Mouse (Mus musculus): Measurements from ENCODE around the gene Olfr796. TPM values are rescaled to one million over a fixed set of nuclear protein-coding genes. Genes with fewer than 3 reads are reported as not detected.

Gene Olfr796
- not detected in 2 replicates for polyA plus RNA-seq (2015; fragmentation: Nextera tagmentation; extraction: Ambion mirVana)

DNA sequence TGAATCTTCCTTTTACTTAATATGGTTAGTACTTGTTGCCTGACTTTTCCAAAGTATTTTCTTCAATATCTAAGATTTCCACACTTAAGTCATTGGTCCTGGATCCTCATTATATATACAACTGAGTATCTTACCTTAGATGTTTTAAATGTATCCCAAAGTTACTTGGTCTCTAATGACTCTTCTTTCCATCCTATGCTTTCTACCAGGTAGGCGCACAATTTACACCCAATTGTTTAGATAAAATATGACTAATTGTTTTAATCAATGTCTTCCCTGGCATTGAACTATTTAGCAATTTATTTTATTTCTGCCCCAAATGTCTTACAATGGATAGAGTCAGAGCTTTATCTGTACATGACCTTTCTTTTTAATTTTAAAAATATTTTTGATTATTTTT is at the start of gene Olfr796:
Gene Olfr796 (minus strand): TSS at position 101 of the 400 bp plus-strand sequence.
- Histone ChIP-seq H3K4me3 (replicated peaks) (no peak within 1 kb of the TSS), H3K4me2 (no peak within 1 kb of the TSS), H3K27ac (replicated peaks) (no peak within 1 kb of the TSS), H3K36me3 (no peaks in the 10 kb centered on the region), H3K9me3 (replicated peaks) (no peaks in the 10 kb centered on the region), H3K9ac (replicated peaks) (no peak within 1 kb of the TSS), H3K4me1 (no peaks in the 10 kb centered on the region), H3K27me3 (replicated peaks) (no peaks in the 10 kb centered on the region)
- WGBS: 94% methylated on average over 1 of the region's 1 CpGs
- no peak for ATAC-seq (ENCODE audit: low FRiP score)

DNA sequence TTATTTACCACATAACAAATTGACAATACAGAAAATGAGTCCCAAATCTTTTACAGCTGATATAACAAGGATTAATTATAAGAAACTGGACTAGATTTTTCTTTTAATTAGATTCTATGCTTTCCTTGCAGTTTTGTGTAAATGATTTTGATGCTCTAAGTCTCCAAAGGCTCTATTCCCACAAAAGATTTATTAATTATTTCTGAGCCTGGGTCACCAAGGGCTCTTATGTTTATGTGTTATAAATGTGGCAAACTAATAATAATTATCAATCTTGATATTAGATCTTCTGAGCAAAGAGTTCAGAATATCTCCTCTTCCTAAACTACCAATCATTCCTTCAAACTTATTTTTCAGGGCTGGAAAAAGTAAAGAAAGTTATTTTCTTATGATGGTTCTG is 45.0 kb upstream of the Olfr796 start, which contains the start of gene Olfr800:
Gene Olfr800 (plus strand): TSS at position 301 of the 400 bp plus-strand sequence.
- no peaks in the 10 kb centered on the region for H3K4me1 ChIP-seq
- no peaks in the 10 kb centered on the region for H3K27me3 ChIP-seq (replicated peaks)
- no peaks in the 10 kb centered on the region for H3K36me3 ChIP-seq
- H3K9me3 ChIP-seq (replicated peaks): no peaks in the 10 kb centered on the region
- no peak within 1 kb of the TSS for H3K4me3 ChIP-seq (replicated peaks)
- H3K4me2 ChIP-seq: no peak within 1 kb of the TSS
- no peak within 1 kb of the TSS for H3K9ac ChIP-seq (replicated peaks)
- no peak within 1 kb of the TSS for H3K27ac ChIP-seq (replicated peaks)
- no peak for ATAC-seq (ENCODE audit: low FRiP score)

DNA sequence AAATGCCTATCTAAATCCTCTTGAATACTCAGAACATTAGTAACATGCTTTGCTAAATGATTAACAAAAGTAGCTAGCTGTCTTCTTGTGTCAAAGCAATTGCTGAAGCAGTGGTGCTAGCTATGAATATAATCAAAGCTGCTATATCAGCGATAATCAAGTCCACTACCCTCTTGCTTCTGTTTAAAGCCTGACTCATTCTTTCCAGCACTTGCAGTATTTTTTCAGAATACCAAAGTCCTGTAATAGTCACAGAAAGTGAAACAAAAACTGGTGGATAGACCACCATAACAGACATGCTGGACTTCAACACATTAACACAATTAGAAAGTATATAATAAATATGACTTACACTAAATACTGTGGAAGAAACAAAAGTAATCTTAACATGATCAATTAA is 39.4 kb upstream of the Olfr796 start:
- no peaks in the 10 kb centered on the region for H3K4me1 ChIP-seq
- H3K4me3 ChIP-seq (replicated peaks): no peak overlapping the region
- H3K27ac ChIP-seq (replicated peaks): no peak overlapping the region
- no peaks in the 10 kb centered on the region for H3K36me3 ChIP-seq
- H3K27me3 ChIP-seq (replicated peaks): no peaks in the 10 kb centered on the region
- WGBS: 92% methylated on average over 1 of the region's 1 CpGs
- H3K9me3 ChIP-seq (replicated peaks): no peaks in the 10 kb centered on the region
- H3K9ac ChIP-seq (replicated peaks): no peak overlapping the region
- no peak overlapping the region for H3K4me2 ChIP-seq
- no peak for ATAC-seq (ENCODE audit: low FRiP score)

DNA sequence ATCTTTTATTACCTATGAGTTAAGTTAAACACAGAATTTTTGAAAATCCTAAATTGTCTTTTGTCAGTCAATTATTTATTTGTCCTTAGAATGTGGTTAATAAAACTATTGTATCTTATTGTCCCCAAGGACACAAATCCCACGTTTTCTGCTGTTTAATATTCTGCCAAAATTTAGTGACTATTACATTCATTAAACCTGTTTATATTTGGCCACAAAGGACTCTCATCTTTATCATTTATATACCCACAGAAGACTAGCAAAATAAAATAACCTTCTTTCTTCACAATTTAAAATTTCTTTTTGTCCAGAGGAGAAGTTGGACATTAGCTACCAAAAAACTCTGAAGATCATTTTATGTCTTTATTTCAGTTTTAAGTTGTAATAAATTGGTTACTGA is 24.8 kb upstream of the Olfr796 start, which contains the start of gene Olfr799:
Gene Olfr799 (plus strand): TSS at position 301 of the 400 bp plus-strand sequence.
- H3K4me3 ChIP-seq (replicated peaks): no peak within 1 kb of the TSS
- WGBS: 42% methylated on average over 1 of the region's 1 CpGs
- no peaks in the 10 kb centered on the region for H3K4me1 ChIP-seq
- no peak for ATAC-seq (ENCODE audit: low FRiP score)
- H3K9me3 ChIP-seq (replicated peaks): no peaks in the 10 kb centered on the region
- H3K9ac ChIP-seq (replicated peaks): no peak within 1 kb of the TSS
- H3K27me3 ChIP-seq (replicated peaks): no peaks in the 10 kb centered on the region
- H3K4me2 ChIP-seq: no peak within 1 kb of the TSS
- H3K36me3 ChIP-seq: no peaks in the 10 kb centered on the region
- H3K27ac ChIP-seq (replicated peaks): no peak within 1 kb of the TSS

DNA sequence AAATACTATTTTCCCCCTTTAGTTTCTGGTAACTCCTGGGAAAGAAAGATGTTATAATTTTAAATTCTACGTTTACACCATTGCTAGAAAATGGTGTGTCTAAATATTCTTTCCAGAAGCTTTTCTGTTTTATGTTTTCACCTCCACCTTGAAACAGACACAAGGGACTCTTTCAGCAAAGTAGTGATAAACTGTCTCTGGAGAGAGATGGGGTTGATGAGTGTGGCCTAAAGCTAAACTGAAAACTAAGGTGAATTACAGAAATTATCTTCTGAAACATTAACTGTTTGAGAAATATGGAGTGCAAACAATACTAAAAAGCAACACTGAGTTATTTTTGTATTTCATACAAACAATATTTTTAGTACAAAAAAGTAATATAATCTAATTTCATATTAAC is 15.5 kb upstream of the Olfr796 start, which contains the start of gene Olfr798:
Gene Olfr798 (minus strand): TSS at position 101 of the 400 bp plus-strand sequence.
- H3K27ac ChIP-seq (replicated peaks): no peak within 1 kb of the TSS
- no peak within 1 kb of the TSS for H3K9ac ChIP-seq (replicated peaks)
- H3K36me3 ChIP-seq: no peaks in the 10 kb centered on the region
- no peaks in the 10 kb centered on the region for H3K4me1 ChIP-seq
- no peaks in the 10 kb centered on the region for H3K27me3 ChIP-seq (replicated peaks)
- WGBS: 95% methylated on average over 1 of the region's 1 CpGs
- H3K4me2 ChIP-seq: no peak within 1 kb of the TSS
- no peak within 1 kb of the TSS for H3K4me3 ChIP-seq (replicated peaks)
- no peak for ATAC-seq (ENCODE audit: low FRiP score)
- H3K9me3 ChIP-seq (replicated peaks): no peaks in the 10 kb centered on the region

DNA sequence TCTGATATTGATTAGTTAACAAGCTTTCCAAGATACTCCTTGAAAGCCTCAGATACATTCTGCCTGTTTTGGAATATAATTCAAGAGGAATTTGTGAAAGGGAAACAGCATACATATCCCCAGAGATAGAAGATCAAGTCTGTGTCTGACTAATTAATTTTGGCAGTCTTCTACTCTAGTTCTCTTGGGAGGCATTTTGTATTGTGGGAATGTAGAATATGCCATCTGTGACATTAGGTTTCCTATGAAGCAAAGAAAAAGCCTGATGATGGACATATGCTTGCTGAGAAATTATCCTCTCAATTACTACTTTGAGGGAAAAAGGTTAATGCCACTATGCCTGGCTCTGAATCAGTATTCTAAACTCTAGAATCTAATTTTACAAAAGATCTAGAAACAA is 10.9 kb upstream of the Olfr796 start:
- H3K27ac ChIP-seq (replicated peaks): no peak overlapping the region
- no peak overlapping the region for H3K4me3 ChIP-seq (replicated peaks)
- no peaks in the 10 kb centered on the region for H3K9me3 ChIP-seq (replicated peaks)
- H3K4me2 ChIP-seq: no peak overlapping the region
- H3K27me3 ChIP-seq (replicated peaks): no peaks in the 10 kb centered on the region
- no peaks in the 10 kb centered on the region for H3K4me1 ChIP-seq
- H3K9ac ChIP-seq (replicated peaks): no peak overlapping the region
- no peaks in the 10 kb centered on the region for H3K36me3 ChIP-seq
- ATAC-seq (ENCODE audit: low FRiP score): no peak

DNA sequence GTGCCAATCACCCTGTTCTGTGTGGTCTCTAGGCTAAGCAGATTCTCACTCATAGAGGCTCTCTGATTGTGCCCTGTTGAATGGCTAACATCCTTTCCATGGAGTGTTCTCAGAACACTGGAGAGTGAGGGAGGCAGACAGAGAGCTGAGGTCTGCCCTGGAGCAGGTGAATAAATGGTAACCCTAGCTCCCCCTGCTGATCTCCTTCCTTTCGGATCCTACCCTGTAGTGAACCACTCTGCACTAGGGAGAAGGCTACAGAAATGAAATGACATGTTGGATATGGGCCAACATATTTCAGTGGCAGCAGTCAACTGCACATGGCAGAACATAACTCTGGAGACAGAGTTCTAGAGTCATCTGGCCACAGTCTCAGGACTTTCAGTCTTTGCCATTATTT is 9.4 kb upstream of the Olfr796 start:
- no peaks in the 10 kb centered on the region for H3K4me1 ChIP-seq
- no peak overlapping the region for H3K4me3 ChIP-seq (replicated peaks)
- no peak overlapping the region for H3K4me2 ChIP-seq
- H3K27me3 ChIP-seq (replicated peaks): no peaks in the 10 kb centered on the region
- H3K36me3 ChIP-seq: no peaks in the 10 kb centered on the region
- WGBS: 17% methylated on average over 1 of the region's 1 CpGs
- ATAC-seq (ENCODE audit: low FRiP score): no peak
- no peak overlapping the region for H3K9ac ChIP-seq (replicated peaks)
- H3K9me3 ChIP-seq (replicated peaks): no peaks in the 10 kb centered on the region
- no peak overlapping the region for H3K27ac ChIP-seq (replicated peaks)

DNA sequence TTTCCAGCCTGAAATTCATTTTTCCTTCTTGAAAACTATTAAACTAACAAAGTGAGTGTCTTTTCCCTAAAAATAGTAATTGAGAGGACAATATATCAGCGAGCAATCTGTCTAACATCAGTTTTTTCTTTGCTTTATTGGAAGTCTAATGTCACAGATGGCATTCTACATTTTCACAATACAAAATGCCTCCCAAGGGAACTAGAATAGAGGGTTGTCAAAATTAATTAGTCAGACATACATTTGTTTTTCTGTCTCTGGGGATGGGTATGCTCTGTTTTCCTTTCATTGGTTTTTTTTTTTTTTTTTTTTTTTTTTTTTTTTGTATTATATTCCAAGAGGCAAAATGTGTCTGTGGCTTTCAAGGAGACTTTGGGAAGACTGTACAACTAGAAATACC is 35.3 kb downstream of the Olfr796 start:
- no peaks in the 10 kb centered on the region for H3K36me3 ChIP-seq
- no peak overlapping the region for H3K9ac ChIP-seq (replicated peaks)
- no peaks in the 10 kb centered on the region for H3K9me3 ChIP-seq (replicated peaks)
- H3K4me2 ChIP-seq: no peak overlapping the region
- H3K4me3 ChIP-seq (replicated peaks): no peak overlapping the region
- no peaks in the 10 kb centered on the region for H3K4me1 ChIP-seq
- 46% methylated on average over 1 of the region's 1 CpGs for WGBS
- no peak for ATAC-seq (ENCODE audit: low FRiP score)
- no peaks in the 10 kb centered on the region for H3K27me3 ChIP-seq (replicated peaks)
- H3K27ac ChIP-seq (replicated peaks): no peak overlapping the region

DNA sequence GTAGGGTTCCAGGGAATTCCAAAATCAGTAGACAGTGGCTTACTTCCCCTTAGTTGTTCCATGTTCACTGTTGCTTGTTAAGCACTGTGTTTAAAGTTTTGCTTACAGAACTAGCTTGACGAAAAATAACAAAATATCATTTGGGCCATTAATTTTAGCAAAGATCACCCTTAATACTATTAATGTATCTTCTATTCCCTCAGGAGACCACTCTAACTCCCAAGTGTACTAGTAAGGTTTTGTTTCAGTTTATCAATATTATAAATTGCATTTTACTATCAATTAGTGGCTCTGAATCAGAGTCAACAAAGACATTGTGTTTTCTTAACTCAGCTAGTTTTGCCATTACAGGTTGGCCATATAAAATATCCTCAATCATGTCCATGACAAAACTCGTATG is 45.0 kb downstream of the Olfr796 start, which contains the start of gene Olfr794:
Gene Olfr794 (plus strand): TSS at position 301 of the 400 bp plus-strand sequence.
- no peak within 1 kb of the TSS for H3K4me2 ChIP-seq
- no peaks in the 10 kb centered on the region for H3K36me3 ChIP-seq
- H3K4me1 ChIP-seq: no peaks in the 10 kb centered on the region
- no peak for ATAC-seq (ENCODE audit: low FRiP score)
- H3K9me3 ChIP-seq (replicated peaks): no peaks in the 10 kb centered on the region
- H3K9ac ChIP-seq (replicated peaks): no peak within 1 kb of the TSS
- H3K27me3 ChIP-seq (replicated peaks): no peaks in the 10 kb centered on the region
- WGBS: 87% methylated on average over 2 of the region's 2 CpGs
- no peak within 1 kb of the TSS for H3K4me3 ChIP-seq (replicated peaks)
- H3K27ac ChIP-seq (replicated peaks): no peak within 1 kb of the TSS

Small RNA genes lying within 50 kb of the gene (microRNA-seq; reads per million reads assigned to microRNA genes)
- not detected for gene Gm23252

Other genes starting within 250 kb of the Olfr796 start
- gene Olfr784, start 228.5 kb downstream of the Olfr796 start, polyA plus RNA-seq (2015; fragmentation: Nextera tagmentation; extraction: Ambion mirVana): 0.14 TPM in 2 replicates
- gene Olfr785, start 207.1 kb downstream of the Olfr796 start, polyA plus RNA-seq (2015; fragmentation: Nextera tagmentation; extraction: Ambion mirVana): not detected in 2 replicates
- not detected in 2 replicates for gene Olfr786, start 185.3 kb downstream of the Olfr796 start, polyA plus RNA-seq (2015; fragmentation: Nextera tagmentation; extraction: Ambion mirVana)
- not detected in 2 replicates for gene Olfr787, start 150.7 kb downstream of the Olfr796 start, polyA plus RNA-seq (2015; fragmentation: Nextera tagmentation; extraction: Ambion mirVana)
- not detected in 2 replicates for gene Olfr788, start 141.6 kb downstream of the Olfr796 start, polyA plus RNA-seq (2015; fragmentation: Nextera tagmentation; extraction: Ambion mirVana)
- not detected in 2 replicates for gene Olfr789, start 127.8 kb downstream of the Olfr796 start, polyA plus RNA-seq (2015; fragmentation: Nextera tagmentation; extraction: Ambion mirVana)
- not detected in 2 replicates for gene Olfr790, start 114.1 kb downstream of the Olfr796 start, polyA plus RNA-seq (2015; fragmentation: Nextera tagmentation; extraction: Ambion mirVana)
- not detected in 2 replicates for gene Olfr791, start 90.8 kb downstream of the Olfr796 start, polyA plus RNA-seq (2015; fragmentation: Nextera tagmentation; extraction: Ambion mirVana)
- not detected in 2 replicates for gene Olfr792, start 73.4 kb downstream of the Olfr796 start, polyA plus RNA-seq (2015; fragmentation: Nextera tagmentation; extraction: Ambion mirVana)
- not detected in 2 replicates for gene Olfr794, start 44.9 kb downstream of the Olfr796 start, polyA plus RNA-seq (2015; fragmentation: Nextera tagmentation; extraction: Ambion mirVana)
- gene Olfr798, start 15.4 kb upstream of the Olfr796 start, polyA plus RNA-seq (2015; fragmentation: Nextera tagmentation; extraction: Ambion mirVana): not detected in 2 replicates
- not detected in 2 replicates for gene Olfr799, start 24.9 kb upstream of the Olfr796 start, polyA plus RNA-seq (2015; fragmentation: Nextera tagmentation; extraction: Ambion mirVana)
- gene Olfr800, start 45.1 kb upstream of the Olfr796 start, polyA plus RNA-seq (2015; fragmentation: Nextera tagmentation; extraction: Ambion mirVana): not detected in 2 replicates
- not detected in 2 replicates for gene Olfr801, start 61.3 kb upstream of the Olfr796 start, polyA plus RNA-seq (2015; fragmentation: Nextera tagmentation; extraction: Ambion mirVana)
- 0.08 TPM in 1 of 2 replicates, not detected in the other for gene Olfr802, start 75.6 kb upstream of the Olfr796 start, polyA plus RNA-seq (2015; fragmentation: Nextera tagmentation; extraction: Ambion mirVana)
- not detected in 2 replicates for gene Olfr803, start 81.7 kb upstream of the Olfr796 start, polyA plus RNA-seq (2015; fragmentation: Nextera tagmentation; extraction: Ambion mirVana)
- gene Olfr804, start 90.6 kb upstream of the Olfr796 start, polyA plus RNA-seq (2015; fragmentation: Nextera tagmentation; extraction: Ambion mirVana): not detected in 2 replicates
- gene Olfr805, start 116.8 kb upstream of the Olfr796 start, polyA plus RNA-seq (2015; fragmentation: Nextera tagmentation; extraction: Ambion mirVana): not detected in 2 replicates
- not detected in 2 replicates for gene Olfr806, start 129.4 kb upstream of the Olfr796 start, polyA plus RNA-seq (2015; fragmentation: Nextera tagmentation; extraction: Ambion mirVana)
- gene Olfr807, start 145.2 kb upstream of the Olfr796 start, polyA plus RNA-seq (2015; fragmentation: Nextera tagmentation; extraction: Ambion mirVana): not detected in 2 replicates
- not detected in 2 replicates for gene Olfr808, start 152.9 kb upstream of the Olfr796 start, polyA plus RNA-seq (2015; fragmentation: Nextera tagmentation; extraction: Ambion mirVana)
- not detected in 2 replicates for gene Olfr809, start 162.1 kb upstream of the Olfr796 start, polyA plus RNA-seq (2015; fragmentation: Nextera tagmentation; extraction: Ambion mirVana)
- not detected in 2 replicates for gene Olfr810, start 182.3 kb upstream of the Olfr796 start, polyA plus RNA-seq (2015; fragmentation: Nextera tagmentation; extraction: Ambion mirVana)
- gene Olfr811, start 191.8 kb upstream of the Olfr796 start, polyA plus RNA-seq (2015; fragmentation: Nextera tagmentation; extraction: Ambion mirVana): not detected in 2 replicates
- gene Olfr812, start 233.5 kb upstream of the Olfr796 start, polyA plus RNA-seq (2015; fragmentation: Nextera tagmentation; extraction: Ambion mirVana): not detected in 2 replicates
- not detected in 2 replicates for gene Olfr813, start 242.8 kb upstream of the Olfr796 start, polyA plus RNA-seq (2015; fragmentation: Nextera tagmentation; extraction: Ambion mirVana)